Mouse (Mus musculus) olfactory bulb, adult 2 months (tissue): ENCODE results near the gene C1qbp.

Experiments
- CTCF ChIP-seq: fragments of 200-500 bp; IDR thresholded peaks from 2 replicates; pipeline ENCODE4 v1.5.1; 2012; ENCODE audit warnings: low read depth, mild to moderate bottlenecking, low read length, moderate library complexity; ENCODE audit not compliant: insufficient read depth
- POLR2A ChIP-seq: fragments of 200-500 bp; IDR thresholded peaks from 2 replicates; pipeline ENCODE4 v1.6.1; 2012; ENCODE audit warnings: mild to moderate bottlenecking, low read depth, low read length, moderate library complexity; ENCODE audit not compliant: insufficient read depth

DNA sequence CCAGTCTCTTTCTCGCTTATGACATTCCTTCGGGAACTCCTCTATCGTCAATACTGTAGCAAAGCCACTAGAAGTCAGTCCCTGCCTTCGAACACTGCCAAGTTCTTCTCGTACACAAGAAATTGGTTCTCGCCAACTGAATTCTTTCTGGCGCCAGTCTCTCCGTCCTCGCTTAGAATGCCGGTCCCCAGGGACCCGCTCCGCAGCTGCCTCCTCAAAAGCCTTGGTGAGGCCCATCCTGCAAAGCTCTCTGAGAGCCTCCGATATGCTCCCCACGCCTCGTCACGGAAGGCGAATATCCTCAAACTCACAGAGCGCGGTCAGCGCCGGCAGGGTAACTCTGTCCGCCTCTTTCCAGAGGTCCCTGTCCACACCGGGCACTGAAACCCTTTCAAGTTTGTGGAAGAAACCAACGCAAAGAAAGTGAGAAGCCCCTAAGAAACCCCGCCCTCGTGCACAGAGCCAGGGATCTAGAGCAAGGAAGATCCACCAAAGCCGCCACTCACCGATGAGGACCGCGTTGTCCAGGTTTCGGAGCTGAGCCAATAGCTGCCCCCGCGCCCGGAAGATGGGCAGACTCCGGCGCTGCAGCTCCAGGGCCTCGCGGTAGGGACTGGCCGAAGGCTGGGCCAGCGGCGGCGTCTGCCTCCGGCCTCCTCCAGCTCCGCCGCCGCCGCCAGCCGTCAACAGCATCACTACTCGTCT lies 20.9 kb upstream of the C1qbp start:
- no peak for TF ChIP-seq CTCF
- no peak for TF ChIP-seq POLR2A
